Mouse (Mus musculus): ENCODE results near the gene Tnfsf10. TPM values are rescaled to one million over a fixed set of nuclear protein-coding genes. Genes with fewer than 3 reads are reported as not detected.
"Not testable (repeated sequence)": the region's sequence is repeated elsewhere in the genome, so short reads cannot be mapped to it uniquely, and the experiment has no call there.

Gene Tnfsf10
- 0.04 and 0.12 TPM in 2 replicates for polyA plus RNA-seq (2015; fragmentation: Nextera tagmentation; extraction: Ambion mirVana)

DNA sequence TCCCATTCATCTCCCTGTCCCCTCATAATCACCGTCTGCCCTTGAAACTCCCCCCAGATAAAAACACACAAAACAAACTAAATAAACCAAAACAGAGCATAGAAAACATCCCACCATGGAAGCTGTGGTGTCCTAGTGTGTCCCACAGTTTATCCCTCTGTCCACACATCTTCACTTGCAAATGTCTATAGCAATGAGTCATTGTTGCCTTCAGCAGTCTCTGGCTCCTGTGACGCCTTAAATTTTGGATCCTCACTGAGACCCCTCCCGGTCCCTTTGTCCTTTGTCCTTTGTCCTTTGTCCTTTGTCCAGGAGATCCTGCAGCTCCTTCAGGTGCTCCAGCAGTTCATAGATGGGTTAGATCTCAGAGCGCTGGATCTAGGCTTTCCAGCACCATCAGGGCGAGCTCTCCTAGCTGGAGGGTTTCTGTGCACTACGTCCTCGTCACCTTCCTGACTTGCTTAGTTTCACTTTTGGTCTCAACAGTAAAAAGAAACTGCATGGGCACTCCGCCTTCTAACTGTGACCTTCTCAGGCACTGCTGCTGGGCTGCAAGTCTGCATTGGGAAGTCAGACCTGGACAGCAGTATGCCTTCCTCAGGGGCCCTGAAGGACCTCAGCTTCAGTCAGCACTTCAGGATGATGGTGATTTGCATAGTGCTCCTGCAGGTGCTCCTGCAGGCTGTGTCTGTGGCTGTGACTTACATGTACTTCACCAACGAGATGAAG is at the start of gene Tnfsf10:
TSS of gene Tnfsf10 (plus strand) at position 470 of the 729 bp plus-strand sequence.
- no peaks in the 10 kb centered on the region for H3K9me3 ChIP-seq (ENCODE audit: control insufficient read depth, low read length)
- no peak within 1 kb of the TSS for H3K4me2 ChIP-seq (ENCODE audit: low read length)
- H3K27ac ChIP-seq (ENCODE audit: low read length), result no peak within 1 kb of the TSS
- H3K36me3 ChIP-seq (ENCODE audit: control insufficient read depth, insufficient read depth), result no peaks in the 10 kb centered on the region
- ATAC-seq, result no peak
- no peak within 1 kb of the TSS for H3K9ac ChIP-seq (replicated peaks; ENCODE audit: low read depth, low read length)
- no peaks in the 10 kb centered on the region for H3K27me3 ChIP-seq (replicated peaks; ENCODE audit: control insufficient read depth, insufficient read depth, low read length)
- H3K4me3 ChIP-seq (replicated peaks; ENCODE audit: low read length), result no peak within 1 kb of the TSS
- 75% methylated on average over 9 of the region's 9 CpGs for WGBS
- no peaks in the 10 kb centered on the region for H3K4me1 ChIP-seq (replicated peaks; ENCODE audit: control insufficient read depth, insufficient read depth, low read length)

GRCm38 (mm10) chr3:27267327-27267726 is 49.5 kb upstream of the Tnfsf10 start:
- no peak for ATAC-seq
- H3K4me1 ChIP-seq (replicated peaks; ENCODE audit: control insufficient read depth, insufficient read depth, low read length), result no peaks in the 10 kb centered on the region
- no peaks in the 10 kb centered on the region for H3K9me3 ChIP-seq (ENCODE audit: control insufficient read depth, low read length)
- H3K36me3 ChIP-seq (ENCODE audit: control insufficient read depth, insufficient read depth), result no peaks in the 10 kb centered on the region
- H3K4me2 ChIP-seq (ENCODE audit: low read length), result no peak overlapping the region
- H3K27me3 ChIP-seq (replicated peaks; ENCODE audit: control insufficient read depth, insufficient read depth, low read length), result no peaks in the 10 kb centered on the region
- no peak overlapping the region for H3K27ac ChIP-seq (ENCODE audit: low read length)
- 89% methylated on average over 5 of the region's 5 CpGs for WGBS
- no peak overlapping the region for H3K4me3 ChIP-seq (replicated peaks; ENCODE audit: low read length)
- no peak overlapping the region for H3K9ac ChIP-seq (replicated peaks; ENCODE audit: low read depth, low read length)

DNA sequence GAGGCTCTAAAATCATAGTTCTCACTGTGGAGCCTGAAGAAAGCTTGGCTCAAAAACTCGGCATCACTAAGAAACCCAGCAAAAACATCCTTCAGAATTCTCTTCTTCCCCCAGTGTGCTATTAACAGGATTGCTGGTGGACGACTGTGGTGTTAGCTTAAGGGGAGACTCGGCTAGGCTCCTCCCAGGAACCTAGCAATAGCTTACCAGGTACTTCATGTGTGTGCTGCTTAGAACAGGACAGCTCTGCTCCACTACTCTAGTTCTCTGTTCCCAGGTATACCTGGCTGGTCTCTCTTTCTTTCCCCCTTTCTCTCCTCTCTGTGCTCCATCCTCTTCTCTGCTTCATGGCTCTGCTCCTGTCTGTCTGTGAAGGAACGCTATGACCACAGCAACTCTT is 48.9 kb upstream of the Tnfsf10 start:
- H3K4me3 ChIP-seq (replicated peaks; ENCODE audit: low read length), result no peak overlapping the region
- H3K36me3 ChIP-seq (ENCODE audit: control insufficient read depth, insufficient read depth), result no peaks in the 10 kb centered on the region
- H3K27me3 ChIP-seq (replicated peaks; ENCODE audit: control insufficient read depth, insufficient read depth, low read length), result no peaks in the 10 kb centered on the region
- H3K9ac ChIP-seq (replicated peaks; ENCODE audit: low read depth, low read length), result no peak overlapping the region
- H3K9me3 ChIP-seq (ENCODE audit: control insufficient read depth, low read length), result no peaks in the 10 kb centered on the region
- 73% methylated on average over 4 of the region's 4 CpGs for WGBS
- no peak for ATAC-seq
- H3K4me2 ChIP-seq (ENCODE audit: low read length), result no peak overlapping the region
- H3K4me1 ChIP-seq (replicated peaks; ENCODE audit: control insufficient read depth, insufficient read depth, low read length), result no peaks in the 10 kb centered on the region
- H3K27ac ChIP-seq (ENCODE audit: low read length), result no peak overlapping the region

DNA sequence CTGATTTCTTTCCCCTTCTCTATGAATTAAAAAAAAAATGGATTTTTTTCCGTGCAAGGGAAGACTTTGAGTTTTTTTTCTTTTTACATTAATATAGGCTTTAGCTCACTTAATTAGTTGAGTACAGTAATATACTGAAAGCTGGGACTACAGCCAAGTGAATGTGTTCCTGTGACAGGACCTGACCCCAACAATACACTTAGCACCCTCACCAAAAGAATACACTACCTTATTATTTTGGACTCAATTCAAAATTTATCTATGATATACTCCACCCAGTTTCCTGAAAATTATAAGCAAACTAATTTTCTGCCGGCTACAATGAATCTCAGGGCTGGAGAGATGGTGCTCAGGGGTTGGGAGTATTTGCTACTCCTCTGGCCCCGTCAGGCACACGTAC is 47.7 kb upstream of the Tnfsf10 start:
- H3K4me3 ChIP-seq (replicated peaks; ENCODE audit: low read length), result no peak overlapping the region
- no peaks in the 10 kb centered on the region for H3K27me3 ChIP-seq (replicated peaks; ENCODE audit: control insufficient read depth, insufficient read depth, low read length)
- no peak overlapping the region for H3K9ac ChIP-seq (replicated peaks; ENCODE audit: low read depth, low read length)
- no peak for ATAC-seq
- no peaks in the 10 kb centered on the region for H3K36me3 ChIP-seq (ENCODE audit: control insufficient read depth, insufficient read depth)
- H3K27ac ChIP-seq (ENCODE audit: low read length), result no peak overlapping the region
- H3K4me1 ChIP-seq (replicated peaks; ENCODE audit: control insufficient read depth, insufficient read depth, low read length), result no peaks in the 10 kb centered on the region
- 67% methylated on average over 4 of the region's 4 CpGs for WGBS
- no peak overlapping the region for H3K4me2 ChIP-seq (ENCODE audit: low read length)
- no peaks in the 10 kb centered on the region for H3K9me3 ChIP-seq (ENCODE audit: control insufficient read depth, low read length)

GRCm38 (mm10) chr3:27270160-27270962 is 46.5 kb upstream of the Tnfsf10 start:
- Histone ChIP-seq H3K27me3 (replicated peaks; ENCODE audit: control insufficient read depth, insufficient read depth, low read length) (no peaks in the 10 kb centered on the region), H3K4me3 (replicated peaks; ENCODE audit: low read length) (no peak overlapping the region), H3K9me3 (ENCODE audit: control insufficient read depth, low read length) (no peaks in the 10 kb centered on the region), H3K9ac (replicated peaks; ENCODE audit: low read depth, low read length) (no peak overlapping the region), H3K4me1 (replicated peaks; ENCODE audit: control insufficient read depth, insufficient read depth, low read length) (no peaks in the 10 kb centered on the region), H3K27ac (ENCODE audit: low read length) (no peak overlapping the region), H3K4me2 (ENCODE audit: low read length) (no peak overlapping the region), H3K36me3 (ENCODE audit: control insufficient read depth, insufficient read depth) (no peaks in the 10 kb centered on the region)
- ATAC-seq, result no peak
- WGBS, result 36% methylated on average over 11 of the region's 11 CpGs

GRCm38 (mm10) chr3:27272926-27273745 is 43.7 kb upstream of the Tnfsf10 start:
- Histone ChIP-seq H3K9ac (replicated peaks; ENCODE audit: low read depth, low read length) (no peak overlapping the region), H3K27me3 (replicated peaks; ENCODE audit: control insufficient read depth, insufficient read depth, low read length) (no peaks in the 10 kb centered on the region), H3K9me3 (ENCODE audit: control insufficient read depth, low read length) (no peaks in the 10 kb centered on the region), H3K4me1 (replicated peaks; ENCODE audit: control insufficient read depth, insufficient read depth, low read length) (no peaks in the 10 kb centered on the region), H3K4me2 (ENCODE audit: low read length) (no peak overlapping the region), H3K27ac (ENCODE audit: low read length) (no peak overlapping the region), H3K36me3 (ENCODE audit: control insufficient read depth, insufficient read depth) (no peaks in the 10 kb centered on the region), H3K4me3 (replicated peaks; ENCODE audit: low read length) (no peak overlapping the region)
- 14% methylated on average over 7 of the region's 7 CpGs for WGBS
- no peak for ATAC-seq

DNA sequence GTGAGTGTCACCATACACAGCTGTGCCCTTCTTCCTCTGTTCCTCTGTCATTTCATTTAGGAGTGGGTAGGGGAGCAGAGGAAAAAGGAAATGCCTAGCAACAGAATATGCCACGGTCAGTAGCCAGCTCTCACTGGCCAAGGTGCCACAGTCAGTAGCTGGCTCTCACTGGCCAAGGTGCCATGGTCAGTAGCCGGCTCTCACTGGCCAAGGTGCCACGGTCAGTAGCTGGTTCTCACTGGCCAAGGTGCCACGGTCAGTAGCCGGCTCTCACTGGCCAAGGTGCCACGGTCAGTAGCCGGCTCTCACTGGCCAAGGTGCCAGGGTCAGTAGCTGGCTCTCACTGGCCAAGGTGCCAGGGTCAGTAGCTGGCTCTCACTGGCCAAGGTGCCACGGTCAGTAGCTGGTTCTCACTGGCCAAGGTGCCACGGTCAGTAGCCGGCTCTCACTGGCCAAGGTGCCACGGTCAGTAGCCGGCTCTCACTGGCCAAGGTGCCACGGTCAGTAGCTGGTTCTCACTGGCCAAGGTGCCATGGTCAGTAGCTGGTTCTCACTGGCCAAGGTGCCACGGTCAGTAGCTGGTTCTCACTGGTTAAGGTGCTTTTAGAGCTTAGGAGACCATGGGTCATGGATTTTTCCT is 37.4 kb upstream of the Tnfsf10 start:
- not testable (repeated sequence) for ATAC-seq; H3K4me2 ChIP-seq (ENCODE audit: low read length); H3K9ac ChIP-seq (replicated peaks; ENCODE audit: low read depth, low read length); H3K4me1 ChIP-seq (replicated peaks; ENCODE audit: control insufficient read depth, insufficient read depth, low read length); H3K4me3 ChIP-seq (replicated peaks; ENCODE audit: low read length); H3K9me3 ChIP-seq (ENCODE audit: control insufficient read depth, low read length); H3K27me3 ChIP-seq (replicated peaks; ENCODE audit: control insufficient read depth, insufficient read depth, low read length); H3K36me3 ChIP-seq (ENCODE audit: control insufficient read depth, insufficient read depth); H3K27ac ChIP-seq (ENCODE audit: low read length)
- WGBS, result 96% methylated on average over 14 of the region's 14 CpGs

- H3K4me3 ChIP-seq (replicated peaks; ENCODE audit: low read length), result no peak overlapping the region
- 68% methylated on average over 11 of the region's 11 CpGs for WGBS
- H3K27me3 ChIP-seq (replicated peaks; ENCODE audit: control insufficient read depth, insufficient read depth, low read length), result no peaks in the 10 kb centered on the region
- H3K4me1 ChIP-seq (replicated peaks; ENCODE audit: control insufficient read depth, insufficient read depth, low read length), result peaks cover 7% of the 10 kb centered on the region
- no peak overlapping the region for H3K4me2 ChIP-seq (ENCODE audit: low read length)
- no peak for ATAC-seq
- H3K27ac ChIP-seq (ENCODE audit: low read length), result no peak overlapping the region
- H3K9ac ChIP-seq (replicated peaks; ENCODE audit: low read depth, low read length), result no peak overlapping the region
- H3K9me3 ChIP-seq (ENCODE audit: control insufficient read depth, low read length), result no peaks in the 10 kb centered on the region
- no peaks in the 10 kb centered on the region for H3K36me3 ChIP-seq (ENCODE audit: control insufficient read depth, insufficient read depth)
These were observed 36.5 kb upstream of the Tnfsf10 start for GRCm38 (mm10) chr3:27280280-27280749.

All from forebrain, embryonic 16.5 days (tissue).